Mouse (Mus musculus) central nervous system, embryonic 11.5 days (tissue): Measurements from ENCODE around the gene Rrp9. TPM values are rescaled to one million over a fixed set of nuclear protein-coding genes. Genes with fewer than 3 reads are reported as not detected.

Source experiments
- polyA plus RNA-seq: library from polyadenylated mRNA; depleted of rRNA; stranded (reverse); fragments of >200 nt; gene quantifications from 2 replicates; pipeline ENCODE4 v1.2.3, GENCODE M21; 2012; rRNA removed

Rrp9 gene
- polyA plus RNA-seq, result 41.6 and 78.4 TPM in 2 replicates

DNA sequence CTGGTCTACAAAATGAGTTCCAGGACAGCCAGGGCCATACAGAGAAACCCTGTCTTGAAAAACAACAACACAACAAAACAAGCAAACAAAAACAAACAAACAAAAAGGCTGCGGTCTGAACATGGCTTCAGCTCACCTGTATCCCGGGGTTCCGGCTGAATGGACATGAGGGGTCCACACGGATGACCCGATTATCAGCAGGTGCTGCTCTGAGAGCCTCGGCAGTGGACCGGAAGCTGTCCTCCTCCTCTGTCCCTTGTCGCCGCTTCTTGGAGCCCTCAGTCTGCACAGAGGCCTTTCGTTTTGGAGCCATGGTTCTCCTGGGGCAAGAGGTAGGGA is at the start of gene Rrp9:
TSS of gene Rrp9 (plus strand) at position 301 of the 339 bp plus-strand sequence.

DNA sequence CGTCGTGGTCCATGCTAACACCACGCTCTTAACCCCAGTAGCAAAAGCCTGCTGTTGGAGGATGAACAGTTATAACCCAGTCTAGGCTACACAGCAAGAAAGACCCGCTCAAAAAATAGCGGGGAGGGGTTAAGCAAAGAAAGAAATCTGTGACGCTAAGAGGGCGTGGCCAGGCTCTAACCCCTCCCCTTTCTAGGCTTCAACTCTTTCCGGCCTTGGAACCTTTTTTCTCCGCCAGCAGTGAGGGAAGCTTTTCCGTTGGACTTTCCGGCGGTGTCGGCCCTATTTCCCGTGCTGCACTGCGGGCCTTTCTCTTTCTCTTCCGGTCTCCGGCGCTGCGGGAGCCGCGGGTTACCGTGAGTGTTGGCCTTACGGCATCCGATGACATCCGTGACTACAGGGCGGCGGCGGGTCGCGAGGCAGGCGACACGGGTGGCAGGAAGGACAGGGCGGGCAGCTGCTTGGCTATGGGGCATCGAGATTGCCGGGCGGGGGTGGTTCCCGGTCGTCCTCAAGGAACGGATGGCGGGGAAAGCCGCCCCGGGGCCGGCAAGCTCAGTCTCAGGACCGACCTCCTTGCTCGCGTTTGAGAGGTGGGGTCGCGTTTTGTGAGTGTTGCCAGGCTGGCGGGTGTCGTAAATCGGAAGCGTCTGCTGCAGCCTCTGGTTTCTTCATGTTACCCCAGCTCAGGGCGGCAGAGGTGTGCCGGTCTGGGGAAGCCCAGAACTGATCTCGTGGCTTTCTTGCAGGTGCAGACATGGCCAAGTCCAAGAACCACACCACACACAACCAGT is 46.3 kb upstream of the Rrp9 start, which contains the start of gene Rpl29:
TSS of gene Rpl29 (plus strand) at position 234 of the 794 bp plus-strand sequence.

DNA sequence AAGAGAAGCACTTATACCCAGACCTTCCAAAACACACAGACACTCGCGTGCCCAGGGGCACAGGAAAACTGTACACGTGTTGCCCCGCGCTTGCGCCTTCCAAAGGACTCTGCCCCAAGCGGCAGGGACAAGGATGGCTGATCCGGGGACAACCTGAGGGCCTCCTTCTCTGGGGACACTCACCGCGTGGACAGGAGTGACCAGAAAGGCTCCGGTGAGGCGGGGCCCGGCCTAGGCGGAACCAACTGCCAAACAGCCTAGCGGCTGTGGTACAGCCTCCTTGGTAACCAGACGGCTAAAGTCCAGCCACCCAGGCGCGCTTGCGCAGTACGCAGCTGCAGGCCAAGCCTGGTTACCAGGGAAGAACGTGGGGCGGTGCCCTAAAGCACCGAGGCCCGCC is 28.4 kb upstream of the Rrp9 start, which contains the start of the genes Abhd14b and Abhd14a:
TSS of gene Abhd14b (plus strand) at position 112 of the 400 bp plus-strand sequence.
TSS of gene Abhd14a (minus strand) at position 331 of the 400 bp plus-strand sequence.

DNA sequence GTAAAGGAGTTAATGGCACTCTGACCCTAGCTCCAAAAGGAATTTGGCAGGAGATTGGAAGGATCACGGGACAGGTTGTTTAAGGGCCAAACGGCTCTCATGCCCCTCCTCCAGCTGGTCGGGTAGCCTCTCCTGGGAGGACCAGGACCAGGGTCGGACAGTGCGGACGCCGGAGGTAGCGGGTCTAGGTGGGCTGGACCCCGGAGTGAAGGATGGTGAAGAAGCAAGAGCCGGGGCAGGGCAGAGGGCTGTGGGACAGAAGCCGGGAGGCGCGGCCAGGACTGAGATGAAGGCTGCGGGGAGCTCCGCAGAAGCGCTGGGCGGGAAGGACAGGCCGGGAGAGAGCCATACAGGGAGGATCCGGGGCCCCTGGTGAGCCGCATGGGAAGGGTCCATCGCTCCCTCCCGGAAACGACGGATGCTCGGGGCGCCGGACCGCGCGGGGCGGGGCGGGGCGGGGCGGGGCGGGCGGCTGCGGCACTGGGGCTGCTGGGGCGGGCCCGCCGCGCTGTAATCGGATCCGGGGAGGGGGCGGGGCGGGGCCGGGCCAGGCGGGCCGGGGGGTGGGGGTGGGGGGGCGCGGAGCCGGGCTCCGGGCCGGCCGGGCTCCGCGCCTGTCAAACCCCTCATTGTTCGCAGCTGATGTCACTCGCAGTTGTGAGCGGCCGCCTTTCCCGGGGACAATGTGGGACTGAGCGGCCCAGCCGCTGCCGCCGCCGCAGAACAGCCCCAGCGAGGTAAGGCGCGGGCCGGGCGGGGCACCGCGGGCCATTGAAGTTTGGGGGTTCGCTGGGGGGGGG is 22.3 kb upstream of the Rrp9 start, which contains the start of gene Pcbp4:
TSS of gene Pcbp4 (plus strand) at position 21 of the 800 bp plus-strand sequence.

DNA sequence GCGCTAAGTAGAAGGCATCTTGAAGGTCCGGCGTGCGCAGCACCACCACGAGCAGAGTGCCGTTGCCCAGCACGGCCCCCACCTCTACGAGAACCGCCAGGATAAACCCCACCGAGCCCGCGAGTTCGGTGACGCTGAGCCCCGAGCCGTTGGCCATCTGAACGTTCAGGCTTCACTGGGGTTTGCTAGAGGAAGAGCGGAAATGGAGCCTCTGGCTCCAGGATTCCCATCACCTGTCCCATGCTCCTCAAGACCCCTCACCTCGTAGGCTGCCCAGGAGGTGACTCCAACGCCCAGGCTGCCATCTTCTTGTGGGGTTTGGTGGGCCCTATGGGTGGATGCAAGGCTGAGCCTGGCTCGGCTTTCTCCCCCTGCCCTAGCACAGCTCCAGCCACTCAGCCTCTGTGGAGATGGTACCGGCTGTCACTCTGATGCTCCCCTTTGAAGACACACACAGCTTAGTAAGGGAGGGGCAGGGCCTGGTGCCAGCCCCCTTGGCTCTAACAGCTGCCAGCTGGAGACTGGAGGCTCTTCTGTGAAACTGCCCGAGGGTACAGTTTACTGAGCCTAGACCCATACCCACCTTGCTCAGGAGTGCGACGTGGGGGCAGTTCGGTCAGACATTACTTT is 10.1 kb upstream of the Rrp9 start, which contains the start of gene Gpr62:
TSS of gene Gpr62 (minus strand) at position 368 of the 630 bp plus-strand sequence.

DNA sequence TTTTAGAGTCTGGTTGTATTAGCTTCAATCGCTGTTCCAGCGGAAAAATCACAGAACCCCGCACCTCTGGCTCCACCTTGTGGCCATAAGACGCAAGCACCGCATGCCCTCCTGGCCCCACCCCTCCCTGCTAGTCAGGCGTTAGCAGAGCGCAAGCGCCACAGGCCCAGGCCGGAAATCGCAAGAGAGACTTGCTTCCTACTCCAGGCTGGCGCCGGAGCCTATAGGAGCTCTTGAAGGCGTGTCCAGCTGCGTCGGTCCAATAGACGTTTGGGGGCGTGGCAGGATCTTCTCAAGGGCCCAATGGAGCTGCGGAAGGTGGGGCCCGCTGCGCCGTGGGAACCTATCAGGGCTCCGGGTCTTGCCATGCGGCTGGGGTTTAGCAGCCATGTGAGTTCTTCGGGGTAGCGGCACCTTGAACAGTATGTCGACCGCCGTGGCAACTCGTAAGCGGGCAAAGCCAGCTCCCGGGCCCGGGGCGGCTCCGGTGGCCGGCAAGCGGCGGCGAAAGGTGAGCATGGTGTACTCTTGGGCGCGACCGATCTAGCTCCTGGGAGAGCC is 1.2 kb downstream of the Rrp9 start, which contains the start of gene Parp3:
TSS of gene Parp3 (minus strand) at position 26 of the 561 bp plus-strand sequence.

DNA sequence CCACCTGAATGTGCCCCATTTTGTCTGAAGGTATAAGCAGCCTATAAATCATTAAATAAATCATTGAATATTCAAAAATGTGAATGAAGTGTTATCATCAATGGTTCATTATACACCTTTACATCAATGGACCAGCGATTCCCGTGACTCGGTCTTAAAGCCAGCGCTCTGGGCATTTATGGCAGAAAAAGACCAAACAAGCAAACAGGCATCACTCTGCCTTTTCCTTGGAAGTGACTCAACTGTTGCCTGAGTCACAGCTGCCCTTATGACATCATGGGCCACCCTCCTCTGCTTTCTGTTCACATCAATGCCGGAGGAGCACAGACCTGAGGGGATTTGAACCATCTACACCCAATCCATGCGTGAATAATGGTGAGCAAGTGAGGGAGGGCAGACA is 23.9 kb downstream of the Rrp9 start, which contains the start of gene Iqcf1:
TSS of gene Iqcf1 (plus strand) at position 301 of the 400 bp plus-strand sequence.

DNA sequence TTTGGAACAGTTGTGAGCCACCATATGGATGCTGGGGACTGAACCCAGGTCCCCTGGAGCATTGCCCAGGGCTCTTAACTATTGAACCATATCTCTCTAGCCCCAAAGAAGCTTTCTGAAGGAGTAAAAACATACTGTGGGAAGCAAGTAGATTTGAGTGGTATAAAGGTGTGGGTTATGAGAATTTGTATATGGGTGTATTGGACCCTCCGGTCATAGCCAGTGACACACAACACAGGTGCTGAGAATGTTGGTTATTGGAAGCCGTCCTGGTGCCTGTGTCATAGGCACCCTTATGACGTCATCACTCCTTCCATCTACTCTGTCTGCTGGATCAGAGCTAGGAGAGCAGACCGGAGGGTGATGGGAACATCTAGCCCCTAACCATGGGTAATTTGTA is 38.5 kb downstream of the Rrp9 start, which contains the start of gene Iqcf5:
TSS of gene Iqcf5 (plus strand) at position 301 of the 400 bp plus-strand sequence.

Other genes with a start within 250 kb of the Rrp9 start
- gene Alas1, start 227.3 kb upstream of the Rrp9 start, polyA plus RNA-seq, result 63.8 and 68.5 TPM in 2 replicates
- 22.6 and 28.3 TPM in 2 replicates for gene Poc1a, start 194.9 kb upstream of the Rrp9 start, polyA plus RNA-seq
- 29.1 and 69.8 TPM in 2 replicates for gene Dusp7, start 107.3 kb upstream of the Rrp9 start, polyA plus RNA-seq
- 1,012 and 1,237 TPM in 2 replicates for gene Rpl29, start 46.5 kb upstream of the Rrp9 start, polyA plus RNA-seq
- gene Acy1, start 37.6 kb upstream of the Rrp9 start, polyA plus RNA-seq, result 25.4 and 29.4 TPM in 2 replicates
- 4.7 and 12.0 TPM in 2 replicates for gene Abhd14b, start 28.5 kb upstream of the Rrp9 start, polyA plus RNA-seq
- 34.1 and 40.0 TPM in 2 replicates for gene Abhd14a, start 28.3 kb upstream of the Rrp9 start, polyA plus RNA-seq
- 401 and 467 TPM in 2 replicates for gene Pcbp4, start 22.7 kb upstream of the Rrp9 start, polyA plus RNA-seq
- 0.06 and 0.11 TPM in 2 replicates for gene Gpr62, start 10.0 kb upstream of the Rrp9 start, polyA plus RNA-seq
- gene Parp3, start 986 bp downstream of the Rrp9 start, polyA plus RNA-seq, result 1.5 and 2.2 TPM in 2 replicates
- gene Iqcf1, start 24.0 kb downstream of the Rrp9 start, polyA plus RNA-seq, result not detected in 2 replicates
- gene Iqcf5, start 38.6 kb downstream of the Rrp9 start, polyA plus RNA-seq, result not detected in 2 replicates
- gene Iqcf3, start 85.7 kb downstream of the Rrp9 start, polyA plus RNA-seq, result not detected in 2 replicates
- gene Iqcf4, start 95.0 kb downstream of the Rrp9 start, polyA plus RNA-seq, result not detected in 2 replicates
- gene Iqcf6, start 150.6 kb downstream of the Rrp9 start, polyA plus RNA-seq, result not detected in 2 replicates
- 5.5 and 7.8 TPM in 2 replicates for gene Grm2, start 180.1 kb downstream of the Rrp9 start, polyA plus RNA-seq
- gene Tex264, start 210.0 kb downstream of the Rrp9 start, polyA plus RNA-seq, result 21.3 and 27.2 TPM in 2 replicates